In the genomic region with DNA sequence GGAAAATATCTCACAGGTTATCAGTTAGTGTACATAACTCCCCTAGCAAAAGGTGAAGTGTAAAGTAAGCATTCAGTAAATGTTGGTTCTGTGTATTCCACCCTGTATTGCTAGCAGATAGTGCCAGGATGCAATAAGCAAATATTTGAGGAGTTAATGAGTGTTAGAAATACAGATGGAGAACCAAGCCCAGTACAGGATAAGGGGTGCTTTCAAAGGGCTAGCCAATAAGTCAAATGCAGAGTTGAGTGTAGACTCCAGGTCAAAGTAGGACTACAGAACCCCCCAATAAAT, we compare ENCODE assay signal across 8 mouse cellular contexts. TPM values are rescaled to one million over a fixed set of nuclear protein-coding genes. Genes with fewer than 3 reads are reported as not detected.
A peak's percentile ranks its signal among the peaks of the same experiment; 100 is the strongest.
DNase-seq lines count a peak whose midpoint lies in the region; ATAC-seq and TF ChIP-seq lines count a peak whose summit lies in the region.

No protein-coding gene starts in this region.

- no peak for TF ChIP-seq CTCF in G1E (IDR thresholded peaks at IDR 0.05; ENCODE audit: low read depth, low read length)

- peaks cover 5% of the 10 kb centered on the region for H3K36me3 ChIP-seq in heart, embryonic 13.5 days
- H3K36me3 ChIP-seq in G1E (replicated peaks), result peaks cover 11% of the 10 kb centered on the region
- no peaks in the 10 kb centered on the region for H3K36me3 ChIP-seq in hindbrain, embryonic 11.5 days (ENCODE audit: control insufficient read depth, insufficient read depth, low read length)
- H3K36me3 ChIP-seq in midbrain, embryonic 10.5 days, result peaks cover 11% of the 10 kb centered on the region

- H3K27ac ChIP-seq in heart, embryonic 13.5 days (replicated peaks), result peak overlapping the region; percentile 32; the same call in 1 of the 2 replicates
- H3K27ac ChIP-seq in hindbrain, embryonic 11.5 days (ENCODE audit: low read depth, low read length), result no peak overlapping the region
- no peak overlapping the region for H3K27ac ChIP-seq in midbrain, embryonic 10.5 days (replicated peaks)

- peak overlapping the region; percentile 58 for H3K4me3 ChIP-seq in heart, embryonic 13.5 days
- H3K4me3 ChIP-seq in G1E (ENCODE audit: low read depth, low read length), result peak overlapping the region; percentile 67
- no peak overlapping the region for H3K4me3 ChIP-seq in hindbrain, embryonic 11.5 days (ENCODE audit: low read depth, low read length)
- peak overlapping the region; percentile 59 for H3K4me3 ChIP-seq in midbrain, embryonic 10.5 days

- DNase-seq in heart, adult 18-20 months, result no peak
- DNase-seq in G1E (ENCODE audit: low spot score), result no peak
- DNase-seq in hindbrain, embryonic 11.5 days (ENCODE audit: low spot score), result no peak
- no peak for DNase-seq in midbrain, embryonic 10.5 days (ENCODE audit: low spot score)
- DNase-seq in thymus, postnatal 14 days, result no peak
- DNase-seq in adrenal gland, postnatal 4 days (ENCODE audit: low spot score in 2 of 2), result no peak
- DNase-seq in thymus, postnatal 4 days, result no peak

- H3K9ac ChIP-seq in heart, embryonic 13.5 days, result no peak overlapping the region
- no peak overlapping the region for H3K9ac ChIP-seq in hindbrain, embryonic 11.5 days (ENCODE audit: low read depth, low read length)

- no peak for ATAC-seq in heart, embryonic 13.5 days (ENCODE audit: extremely low read depth, insufficient number of reproducible peaks, low FRiP score, low TSS enrichment)
- no peak for ATAC-seq in G1E (ENCODE audit: extremely low read depth, insufficient number of reproducible peaks, low FRiP score, poor library complexity, severe bottlenecking)
- ATAC-seq in hindbrain, embryonic 11.5 days (ENCODE audit: low FRiP score), result peak; percentile 8; the same call in 1 of the 2 replicates

- peaks cover 8% of the 10 kb centered on the region for H3K4me1 ChIP-seq in heart, embryonic 13.5 days
- peaks cover 14% of the 10 kb centered on the region for H3K4me1 ChIP-seq in G1E (ENCODE audit: insufficient read depth, low read depth, low read length)
- no peaks in the 10 kb centered on the region for H3K4me1 ChIP-seq in hindbrain, embryonic 11.5 days (replicated peaks; ENCODE audit: control insufficient read depth, insufficient read depth, low read length)
- H3K4me1 ChIP-seq in midbrain, embryonic 10.5 days, result peaks cover 7% of the 10 kb centered on the region; the same call in 1 of the 2 replicates

- H3K27me3 ChIP-seq in heart, embryonic 13.5 days (replicated peaks), result no peaks in the 10 kb centered on the region
- no peaks in the 10 kb centered on the region for H3K27me3 ChIP-seq in G1E (ENCODE audit: insufficient read depth, low read length)
- H3K27me3 ChIP-seq in hindbrain, embryonic 11.5 days (ENCODE audit: control insufficient read depth, insufficient read depth, low read length), result no peaks in the 10 kb centered on the region
- H3K27me3 ChIP-seq in midbrain, embryonic 10.5 days (ENCODE audit: low read depth, poor library complexity, severe bottlenecking), result no peaks in the 10 kb centered on the region

- peak overlapping the region; percentile 63 for H3K4me2 ChIP-seq in heart, embryonic 13.5 days
- peak overlapping the region; percentile 29 for H3K4me2 ChIP-seq in hindbrain, embryonic 11.5 days (replicated peaks; ENCODE audit: low read depth, low read length)

- no peaks in the 10 kb centered on the region for H3K9me3 ChIP-seq in heart, embryonic 13.5 days
- no peaks in the 10 kb centered on the region for H3K9me3 ChIP-seq in G1E (replicated peaks)
- no peaks in the 10 kb centered on the region for H3K9me3 ChIP-seq in hindbrain, embryonic 11.5 days (ENCODE audit: control insufficient read depth, low read length)
- H3K9me3 ChIP-seq in midbrain, embryonic 10.5 days (replicated peaks), result 0 out of 2 replicates have a peak, but pooled peaks cover 3% of the 10 kb centered on the region

RNA-seq across cellular contexts. Expression of gene C1galt1c1, which starts 0.7 kb away (rescaled TPM):
- polyA plus RNA-seq in heart, embryonic 13.5 days (2015; fragmentation: Nextera tagmentation; extraction: Ambion mirVana), result 24.3 and 29.4 TPM in 2 replicates
- 10 to 100 TPM; 10.0 to 13.3 TPM for total RNA-seq in heart, adult 18-20 months (2021)
- 14.7 and 18.8 TPM in 2 replicates for total RNA-seq in G1E (2014; fragmentation: Nextera tagmentation)
- 28.4 and 33.3 TPM in 2 replicates for total RNA-seq in G1E (2017)
- 0.25 and 0.50 TPM in 2 replicates for polyA plus RNA-seq in G1E (2012)
- polyA plus RNA-seq in hindbrain, embryonic 11.5 days (2014; fragmentation: Nextera tagmentation; extraction: Ambion mirVana), result 27.0 and 28.6 TPM in 2 replicates
- polyA plus RNA-seq in midbrain, embryonic 10.5 days (2016; fragmentation: Nextera tagmentation; extraction: Ambion mirVana), result 20.2 and 20.4 TPM in 2 replicates
- 10 to 100 TPM; 13.7 to 17.3 TPM for total RNA-seq in adrenal gland, postnatal 4 days (2021)

RNA-seq across cellular contexts. Expression of gene Mcts1, which starts 35.2 kb away (rescaled TPM):
- 51.4 and 56.1 TPM in 2 replicates for polyA plus RNA-seq in heart, embryonic 13.5 days (2015; fragmentation: Nextera tagmentation; extraction: Ambion mirVana)
- 10 to 100 TPM; 38.2 to 44.1 TPM for total RNA-seq in heart, adult 18-20 months (2021)
- 36.5 and 55.3 TPM in 2 replicates for total RNA-seq in G1E (2014; fragmentation: Nextera tagmentation)
- total RNA-seq in G1E (2017), result 73.0 and 78.2 TPM in 2 replicates
- polyA plus RNA-seq in G1E (2012), result 1.2 and 2.1 TPM in 2 replicates
- 117 and 125 TPM in 2 replicates for polyA plus RNA-seq in hindbrain, embryonic 11.5 days (2014; fragmentation: Nextera tagmentation; extraction: Ambion mirVana)
- polyA plus RNA-seq in midbrain, embryonic 10.5 days (2016; fragmentation: Nextera tagmentation; extraction: Ambion mirVana), result 80.4 TPM in 2 replicates
- total RNA-seq in adrenal gland, postnatal 4 days (2021), result 10 to 100 TPM; 82.8 to 86.1 TPM

RNA-seq across cellular contexts. Expression of gene Cul4b, which starts 59.6 kb away (rescaled TPM):
- 17.7 and 19.3 TPM in 2 replicates for polyA plus RNA-seq in heart, embryonic 13.5 days (2015; fragmentation: Nextera tagmentation; extraction: Ambion mirVana)
- 10 to 100 TPM; 12.1 to 13.4 TPM for total RNA-seq in heart, adult 18-20 months (2021)
- total RNA-seq in G1E (2014; fragmentation: Nextera tagmentation) (61.1 and 68.4 TPM in 2 replicates), G1E (2017) (52.1 and 62.5 TPM in 2 replicates)
- 6.2 and 7.9 TPM in 2 replicates for polyA plus RNA-seq in G1E (2012)
- 40.8 and 42.0 TPM in 2 replicates for polyA plus RNA-seq in hindbrain, embryonic 11.5 days (2014; fragmentation: Nextera tagmentation; extraction: Ambion mirVana)
- polyA plus RNA-seq in midbrain, embryonic 10.5 days (2016; fragmentation: Nextera tagmentation; extraction: Ambion mirVana), result 35.2 and 37.7 TPM in 2 replicates
- total RNA-seq in adrenal gland, postnatal 4 days (2021), result 10 to 100 TPM; 43.7 to 46.0 TPM

Comparison
In these comparisons a context has a peak if more than half of its experiments do, and no peak if none do; other contexts are left out.
1. RNA of gene C1galt1c1, which starts 0.7 kb away (polyA plus RNA-seq): 27.0 to 28.6 TPM in hindbrain, embryonic 11.5 days, 24.3 to 29.4 TPM in heart, embryonic 13.5 days and 20.2 to 20.4 TPM in midbrain, embryonic 10.5 days; 0.25 to 0.50 TPM in G1E; every median in the first group is over 10 times any median in the second.
2. RNA of gene Mcts1, which starts 35.2 kb away (polyA plus RNA-seq): 117 to 125 TPM in hindbrain, embryonic 11.5 days, 80.4 TPM in midbrain, embryonic 10.5 days and 51.4 to 56.1 TPM in heart, embryonic 13.5 days; 1.2 to 2.1 TPM in G1E; every median in the first group is over 10 times any median in the second.